Mouse (Mus musculus): ENCODE measurements around the gene Snx13. TPM values are rescaled to one million over a fixed set of nuclear protein-coding genes. Genes with fewer than 3 reads are reported as not detected.

Gene Snx13
- total RNA-seq, 1 experiment, result 13.6 TPM

DNA sequence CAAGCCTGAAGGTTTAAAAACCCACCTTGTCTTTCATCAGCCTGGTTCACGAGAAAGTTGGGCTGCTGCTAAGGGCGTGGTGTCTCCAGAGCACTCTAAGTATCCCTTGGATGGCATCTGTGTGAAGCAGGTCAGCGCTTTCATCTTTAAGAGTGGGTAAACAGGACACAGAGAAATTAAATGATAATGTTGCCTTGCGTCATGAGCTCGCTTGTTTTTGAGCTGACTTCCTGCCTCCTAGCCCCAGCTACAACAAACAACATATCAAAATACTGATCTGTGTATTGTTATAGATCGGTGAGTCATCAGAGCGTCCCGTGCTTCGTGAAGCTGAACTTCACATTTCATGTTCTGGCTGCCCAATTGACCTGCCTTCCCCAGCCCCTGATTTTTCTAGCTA lies 25.7 kb upstream of the Snx13 start:
- TF ChIP-seq HCFC1 (IDR thresholded peaks at IDR 0.05; ENCODE audit: borderline replicate concordance, insufficient read depth, low read length) (no peak), ZNF384 (IDR thresholded peaks at IDR 0.05; ENCODE audit: low read depth, low read length) (no peak), CHD2 (IDR thresholded peaks at IDR 0.05; ENCODE audit: low read depth, low read length) (no peak), ZC3H11A (IDR thresholded peaks at IDR 0.05; ENCODE audit: borderline replicate concordance, low read depth, low read length) (no peak), MAFK (IDR thresholded peaks at IDR 0.05; ENCODE audit: insufficient read depth, low read depth, low read length) (no peak)
- in situ Hi-C loops (cut with MboI; ENCODE audit: low sequenced_read_pairs in 2 of 2, unreplicated experiment in 2 of 2), result no loop called here

GRCm38 (mm10) chr12:35022066-35022465 lies 24.9 kb upstream of the Snx13 start:
- no peaks in the 10 kb centered on the region for H3K36me3 ChIP-seq (ENCODE audit: control insufficient read depth, insufficient read depth, low read length, poor library complexity, severe bottlenecking)
- no peaks in the 10 kb centered on the region for H3K4me1 ChIP-seq (ENCODE audit: control insufficient read depth in 2 of 2, insufficient read depth in 2 of 2, low read length in 2 of 2, poor library complexity in 1 of 2)
- no peak for TF ChIP-seq MAFK (IDR thresholded peaks at IDR 0.05; ENCODE audit: insufficient read depth, low read depth, low read length)
- no peak for TF ChIP-seq CHD2 (IDR thresholded peaks at IDR 0.05; ENCODE audit: low read depth, low read length)
- TF ChIP-seq ZNF384 (IDR thresholded peaks at IDR 0.05; ENCODE audit: low read depth, low read length), result no peak
- TF ChIP-seq HCFC1 (IDR thresholded peaks at IDR 0.05; ENCODE audit: borderline replicate concordance, insufficient read depth, low read length), result no peak
- TF ChIP-seq ZC3H11A (IDR thresholded peaks at IDR 0.05; ENCODE audit: borderline replicate concordance, low read depth, low read length), result no peak
- no peak overlapping the region for H3K27ac ChIP-seq (ENCODE audit: insufficient read depth, low read depth, low read length, poor library complexity, severe bottlenecking)
- in situ Hi-C loops (cut with MboI; ENCODE audit: low sequenced_read_pairs in 2 of 2, unreplicated experiment in 2 of 2), result no loop called here
- DNase-seq (ENCODE audit: low read depth, low spot score), result no peak
- no peaks in the 10 kb centered on the region for H3K9me3 ChIP-seq (ENCODE audit: control insufficient read depth, insufficient read depth, low read depth, low read length)
- no peak overlapping the region for H3K4me3 ChIP-seq (ENCODE audit: insufficient read depth in 1 of 2, low read depth in 1 of 2, low read length in 2 of 2, poor library complexity in 1 of 2, severe bottlenecking in 1 of 2)
- no peak overlapping the region for H3K9ac ChIP-seq (ENCODE audit: insufficient read depth, low read depth, low read length, poor library complexity, severe bottlenecking)

More for the DNA sequence above, 25.7 kb upstream of the Snx13 start:
- Histone ChIP-seq H3K9me3 (ENCODE audit: control insufficient read depth, insufficient read depth, low read depth, low read length) (no peaks in the 10 kb centered on the region), H3K4me3 (ENCODE audit: insufficient read depth in 1 of 2, low read depth in 1 of 2, low read length in 2 of 2, poor library complexity in 1 of 2, severe bottlenecking in 1 of 2) (no peak overlapping the region), H3K9ac (ENCODE audit: insufficient read depth, low read depth, low read length, poor library complexity, severe bottlenecking) (no peak overlapping the region), H3K4me1 (ENCODE audit: control insufficient read depth in 2 of 2, insufficient read depth in 2 of 2, low read length in 2 of 2, poor library complexity in 1 of 2) (no peaks in the 10 kb centered on the region), H3K27ac (ENCODE audit: insufficient read depth, low read depth, low read length, poor library complexity, severe bottlenecking) (no peak overlapping the region), H3K36me3 (ENCODE audit: control insufficient read depth, insufficient read depth, low read length, poor library complexity, severe bottlenecking) (no peaks in the 10 kb centered on the region)
- DNase-seq (ENCODE audit: low read depth, low spot score), result no peak

DNA sequence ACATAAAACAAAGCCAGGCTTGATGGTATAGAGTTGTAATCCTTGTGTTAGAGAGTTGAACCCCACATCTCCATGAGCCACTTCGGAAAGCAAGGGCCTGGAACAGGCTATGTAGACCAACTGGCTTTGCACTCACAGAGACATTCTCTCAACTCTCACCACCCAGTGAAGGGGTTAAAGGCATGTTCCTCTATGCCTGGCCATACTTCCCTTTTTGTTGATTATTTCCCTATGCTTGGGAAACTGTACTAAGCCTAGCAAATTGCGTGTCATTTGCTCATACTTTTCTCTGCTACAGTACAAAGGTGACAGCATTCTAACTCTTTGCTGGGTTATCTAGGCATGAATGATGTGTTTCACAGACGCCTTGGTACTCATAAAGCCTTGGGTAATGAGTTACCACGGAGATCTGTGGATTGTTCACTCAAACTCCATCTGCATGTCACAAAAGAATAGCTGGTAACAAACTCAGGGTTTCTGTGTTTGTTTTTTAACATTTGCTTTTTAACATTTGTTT lies 21.0 kb upstream of the Snx13 start:
- Histone ChIP-seq H3K27ac (ENCODE audit: insufficient read depth, low read depth, low read length, poor library complexity, severe bottlenecking) (no peak overlapping the region), H3K9me3 (ENCODE audit: control insufficient read depth, insufficient read depth, low read depth, low read length) (no peaks in the 10 kb centered on the region), H3K36me3 (ENCODE audit: control insufficient read depth, insufficient read depth, low read length, poor library complexity, severe bottlenecking) (no peaks in the 10 kb centered on the region), H3K9ac (ENCODE audit: insufficient read depth, low read depth, low read length, poor library complexity, severe bottlenecking) (no peak overlapping the region), H3K4me1 (ENCODE audit: control insufficient read depth in 2 of 2, insufficient read depth in 2 of 2, low read length in 2 of 2, poor library complexity in 1 of 2) (no peaks in the 10 kb centered on the region), H3K4me3 (ENCODE audit: insufficient read depth in 1 of 2, low read depth in 1 of 2, low read length in 2 of 2, poor library complexity in 1 of 2, severe bottlenecking in 1 of 2) (no peak overlapping the region)
- in situ Hi-C loops (cut with MboI; ENCODE audit: low sequenced_read_pairs in 2 of 2, unreplicated experiment in 2 of 2), result no loop called here
- no peak for DNase-seq (ENCODE audit: low read depth, low spot score)
- TF ChIP-seq ZNF384 (IDR thresholded peaks at IDR 0.05; ENCODE audit: low read depth, low read length) (no peak), CHD2 (IDR thresholded peaks at IDR 0.05; ENCODE audit: low read depth, low read length) (no peak), HCFC1 (IDR thresholded peaks at IDR 0.05; ENCODE audit: borderline replicate concordance, insufficient read depth, low read length) (no peak), MAFK (IDR thresholded peaks at IDR 0.05; ENCODE audit: insufficient read depth, low read depth, low read length) (no peak), ZC3H11A (IDR thresholded peaks at IDR 0.05; ENCODE audit: borderline replicate concordance, low read depth, low read length) (no peak)

DNA sequence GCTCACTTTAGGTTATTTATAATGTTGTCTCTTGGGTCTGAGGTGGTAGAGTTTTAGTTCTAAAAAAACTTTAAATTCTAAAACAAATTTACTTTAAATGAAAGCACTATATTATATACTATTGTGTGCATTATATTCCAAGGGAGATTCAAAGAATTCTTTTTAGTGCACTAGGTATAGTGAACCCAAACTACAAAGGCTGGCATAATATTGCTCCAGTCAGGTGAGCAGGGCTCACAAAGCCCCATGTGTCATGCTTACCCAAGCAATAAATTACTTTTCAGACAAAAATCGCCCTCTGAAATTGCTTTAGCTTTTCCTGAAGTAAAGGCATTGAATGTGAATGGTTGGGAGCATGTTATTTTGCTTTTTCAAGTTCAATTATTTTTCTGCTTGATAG lies 19.5 kb upstream of the Snx13 start:
- Histone ChIP-seq H3K36me3 (ENCODE audit: control insufficient read depth, insufficient read depth, low read length, poor library complexity, severe bottlenecking) (no peaks in the 10 kb centered on the region), H3K9me3 (ENCODE audit: control insufficient read depth, insufficient read depth, low read depth, low read length) (no peaks in the 10 kb centered on the region), H3K27ac (ENCODE audit: insufficient read depth, low read depth, low read length, poor library complexity, severe bottlenecking) (no peak overlapping the region), H3K9ac (ENCODE audit: insufficient read depth, low read depth, low read length, poor library complexity, severe bottlenecking) (no peak overlapping the region), H3K4me1 (ENCODE audit: control insufficient read depth in 2 of 2, insufficient read depth in 2 of 2, low read length in 2 of 2, poor library complexity in 1 of 2) (no peaks in the 10 kb centered on the region), H3K4me3 (ENCODE audit: insufficient read depth in 1 of 2, low read depth in 1 of 2, low read length in 2 of 2, poor library complexity in 1 of 2, severe bottlenecking in 1 of 2) (no peak overlapping the region)
- DNase-seq (ENCODE audit: low read depth, low spot score), result no peak
- in situ Hi-C loops (cut with MboI; ENCODE audit: low sequenced_read_pairs in 2 of 2, unreplicated experiment in 2 of 2), result no loop called here
- TF ChIP-seq ZC3H11A (IDR thresholded peaks at IDR 0.05; ENCODE audit: borderline replicate concordance, low read depth, low read length) (no peak), CHD2 (IDR thresholded peaks at IDR 0.05; ENCODE audit: low read depth, low read length) (no peak), ZNF384 (IDR thresholded peaks at IDR 0.05; ENCODE audit: low read depth, low read length) (no peak), MAFK (IDR thresholded peaks at IDR 0.05; ENCODE audit: insufficient read depth, low read depth, low read length) (no peak), HCFC1 (IDR thresholded peaks at IDR 0.05; ENCODE audit: borderline replicate concordance, insufficient read depth, low read length) (no peak)
